13 mouse cellular contexts compared by ENCODE assay signal in genomic region chr17:15823215-15823614, GRCm38 (mm10). TPM values are rescaled to one million over a fixed set of nuclear protein-coding genes. Genes with fewer than 3 reads are reported as not detected.
DNase-seq lines count a peak whose midpoint lies in the region; ATAC-seq and TF ChIP-seq lines count a peak whose summit lies in the region.
"Had no signal": no experiment of that assay in that cellular context is flagged by ENCODE, and none has a peak within 500 bp of the region (broad histone marks: within the 10 kb centered on the region; RNA-seq: fewer than 3 reads in every experiment).

No protein-coding gene starts in this region.

- 0 out of 2 replicates have a peak, but pooled peaks cover 3% of the 10 kb centered on the region for H3K36me3 ChIP-seq in lung, embryonic 15.5 days
- peaks cover 6% of the 10 kb centered on the region; the same call in 1 of the 2 replicates for H3K36me3 ChIP-seq in forebrain, embryonic 15.5 days
- peaks cover 11% of the 10 kb centered on the region for H3K36me3 ChIP-seq in limb, embryonic 13.5 days
- no peaks in the 10 kb centered on the region for H3K36me3 ChIP-seq in stomach, embryonic 16.5 days (ENCODE audit: control insufficient read depth, insufficient read depth, low read length)
- H3K36me3 ChIP-seq: G1E had no signal

- ATAC-seq in lung, embryonic 15.5 days (ENCODE audit: borderline replicate concordance, extremely low read depth, low FRiP score, low TSS enrichment) = no peak
- ATAC-seq in forebrain, embryonic 15.5 days (replicated peaks) = no peak
- no peak for ATAC-seq in limb, embryonic 13.5 days (ENCODE audit: low FRiP score, low read depth)
- no peak for ATAC-seq in stomach, embryonic 16.5 days (ENCODE audit: insufficient read depth, low FRiP score)

- no peaks in the 10 kb centered on the region; the same call in 1 of the 2 replicates for H3K27me3 ChIP-seq in lung, embryonic 15.5 days
- no peaks in the 10 kb centered on the region for H3K27me3 ChIP-seq in forebrain, embryonic 15.5 days
- peaks cover 3% of the 10 kb centered on the region; the same call in 1 of the 2 replicates for H3K27me3 ChIP-seq in limb, embryonic 13.5 days
- H3K27me3 ChIP-seq in stomach, embryonic 16.5 days (ENCODE audit: control insufficient read depth, insufficient read depth, low read length) = no peaks in the 10 kb centered on the region

- peak overlapping the region; percentile 89 for H3K4me2 ChIP-seq in lung, embryonic 15.5 days
- H3K4me2 ChIP-seq in forebrain, embryonic 15.5 days (replicated peaks) = peak overlapping the region; percentile 91
- H3K4me2 ChIP-seq in limb, embryonic 13.5 days (replicated peaks) = peak overlapping the region; percentile 84
- peak overlapping the region; percentile 80 for H3K4me2 ChIP-seq in stomach, embryonic 16.5 days (ENCODE audit: low read depth, low read length)

- DNase-seq in lung, adult 2 months = no peak
- DNase-seq in layer of hippocampus, adult 18-20 months (ENCODE audit: low spot score in 2 of 2) = no peak
- DNase-seq in cerebellum, adult 18-20 months = no peak
- no peak for DNase-seq in cerebellum, adult 9-11 months
- DNase-seq: adrenal gland, adult 2 months; right cerebral cortex, postnatal 4 days; thymus, postnatal 4 days had no signal

- H3K4me1 ChIP-seq in lung, embryonic 15.5 days = peaks cover 49% of the 10 kb centered on the region
- peaks cover 25% of the 10 kb centered on the region for H3K4me1 ChIP-seq in lung, adult 2 months (ENCODE audit: control insufficient read depth, insufficient read depth, low read length)
- peaks cover 53% of the 10 kb centered on the region for H3K4me1 ChIP-seq in forebrain, embryonic 15.5 days
- peaks cover 55% of the 10 kb centered on the region for H3K4me1 ChIP-seq in limb, embryonic 13.5 days
- H3K4me1 ChIP-seq in stomach, embryonic 16.5 days (ENCODE audit: control insufficient read depth, insufficient read depth, low read length) = peaks cover 43% of the 10 kb centered on the region

- no peak for TF ChIP-seq CTCF in lung, adult 2 months (IDR thresholded peaks at IDR 0.05; ENCODE audit: insufficient read depth, low read length)

- no peak overlapping the region for H3K27ac ChIP-seq in lung, embryonic 15.5 days
- no peak overlapping the region for H3K27ac ChIP-seq in forebrain, embryonic 15.5 days (replicated peaks)
- no peak overlapping the region for H3K27ac ChIP-seq in limb, embryonic 13.5 days
- peak overlapping the region; percentile 53; the same call in 1 of the 2 replicates for H3K27ac ChIP-seq in stomach, embryonic 16.5 days (ENCODE audit: low read length)

- 57% methylated on average over 5 of the region's 5 CpGs for WGBS in lung, embryonic 15.5 days
- 54% methylated on average over 5 of the region's 5 CpGs for WGBS in lung, adult 2 months
- WGBS in forebrain, embryonic 15.5 days = 54% methylated on average over 5 of the region's 5 CpGs
- WGBS in limb, embryonic 13.5 days = 35% methylated on average over 5 of the region's 5 CpGs
- 36% methylated on average over 5 of the region's 5 CpGs for WGBS in stomach, embryonic 16.5 days

- no peak overlapping the region for H3K9ac ChIP-seq in lung, embryonic 15.5 days
- H3K9ac ChIP-seq in forebrain, embryonic 15.5 days (replicated peaks) = peak overlapping the region; percentile 94; the same call in 1 of the 2 replicates
- H3K9ac ChIP-seq in limb, embryonic 13.5 days = 0 out of 2 replicates have a peak overlapping the region, but pooled peaks have one; percentile 96
- peak overlapping the region; percentile 66 for H3K9ac ChIP-seq in stomach, embryonic 16.5 days (ENCODE audit: low read length)

- no peaks in the 10 kb centered on the region for H3K9me3 ChIP-seq in lung, embryonic 15.5 days
- no peaks in the 10 kb centered on the region for H3K9me3 ChIP-seq in forebrain, embryonic 15.5 days
- no peaks in the 10 kb centered on the region for H3K9me3 ChIP-seq in limb, embryonic 13.5 days
- H3K9me3 ChIP-seq in stomach, embryonic 16.5 days (replicated peaks; ENCODE audit: control insufficient read depth, low read length) = no peaks in the 10 kb centered on the region

- no peak for TF ChIP-seq POLR2A in lung, adult 2 months (IDR thresholded peaks at IDR 0.05; ENCODE audit: borderline replicate concordance, extremely low read depth, low read depth, low read length)

- H3K4me3 ChIP-seq in lung, embryonic 15.5 days = no peak overlapping the region
- no peak overlapping the region for H3K4me3 ChIP-seq in lung, adult 2 months (replicated peaks; ENCODE audit: extremely low read depth, low read depth, low read length)
- H3K4me3 ChIP-seq in forebrain, embryonic 15.5 days = peak overlapping the region; percentile 90
- peak overlapping the region; percentile 96 for H3K4me3 ChIP-seq in limb, embryonic 13.5 days
- peak overlapping the region; percentile 98 for H3K4me3 ChIP-seq in stomach, embryonic 16.5 days (replicated peaks; ENCODE audit: low read length)
- H3K4me3 ChIP-seq: megakaryocyte, embryonic 14.5 days had no signal

RNA-seq across cellular contexts. Expression of gene Rgmb, which starts 7.6 kb away (rescaled TPM):
- polyA plus RNA-seq in lung, embryonic 15.5 days (2015; fragmentation: Nextera tagmentation; extraction: Ambion mirVana) = 13.5 and 14.6 TPM in 2 replicates
- 41.4 and 65.1 TPM in 2 replicates for polyA plus RNA-seq in lung, adult 2 months (2012; rRNA removed)
- 48.2 and 51.9 TPM in 2 replicates for polyA plus RNA-seq in forebrain, embryonic 15.5 days (2015; fragmentation: Nextera tagmentation; extraction: Ambion mirVana)
- 20.0 and 20.2 TPM in 2 replicates for polyA plus RNA-seq in limb, embryonic 13.5 days (2015; fragmentation: Nextera tagmentation; extraction: Ambion mirVana)
- 30.3 and 36.6 TPM in 2 replicates for polyA plus RNA-seq in stomach, embryonic 16.5 days (2015; fragmentation: Nextera tagmentation; extraction: Ambion mirVana)
- 10 to 100 TPM; 83.6 to 84.4 TPM for total RNA-seq in layer of hippocampus, adult 18-20 months (2021)
- polyA plus RNA-seq: G1E had no signal

Comparison
In these comparisons a context has a peak if more than half of its experiments do, and no peak if none do; other contexts are left out.
1. H3K4me3 ChIP-seq: peak in forebrain, embryonic 15.5 days (single experiment), limb, embryonic 13.5 days (single experiment) and stomach, embryonic 16.5 days (single experiment); none in lung, embryonic 15.5 days (single experiment) and lung, adult 2 months (single experiment).
2. Peak in every context shown above with its lines, with median percentiles within 50 percentile points of each other: H3K4me2 ChIP-seq.